Mouse (Mus musculus): ENCODE results near the gene Naa38.

The Naa38 gene

GRCm38 (mm10) chr11:69395235-69395633 lies at the start of gene Naa38, which contains the start of gene Cyb5d1:
Naa38 (plus strand) TSS chr11:69395487.
Cyb5d1 (minus strand) TSS chr11:69395631.
- peak; percentile 79 to 82 for DNase-seq (ENCODE audit: low spot score in 2 of 2)

GRCm38 (mm10) chr11:69346441-69346840 lies 48.8 kb upstream of the Naa38 start:
- DNase-seq (ENCODE audit: low spot score in 2 of 2), result no peak

GRCm38 (mm10) chr11:69356544-69356943 lies 38.7 kb upstream of the Naa38 start:
- no peak for DNase-seq (ENCODE audit: low spot score in 2 of 2)

- no peak for DNase-seq (ENCODE audit: low spot score in 2 of 2)
Measured at GRCm38 (mm10) chr11:69357690-69358089, 37.6 kb upstream of the Naa38 start.

- DNase-seq (ENCODE audit: low spot score in 2 of 2), result no peak
Measured at GRCm38 (mm10) chr11:69362021-69362420, 33.3 kb upstream of the Naa38 start.

GRCm38 (mm10) chr11:69362479-69362878 lies 32.8 kb upstream of the Naa38 start:
- DNase-seq (ENCODE audit: low spot score in 2 of 2), result no peak

- DNase-seq (ENCODE audit: low spot score in 2 of 2), result no peak
Measured at GRCm38 (mm10) chr11:69364376-69364775, 30.9 kb upstream of the Naa38 start.

- no peak for DNase-seq (ENCODE audit: low spot score in 2 of 2)
Measured at GRCm38 (mm10) chr11:69364910-69365309, 30.4 kb upstream of the Naa38 start.

- no peak for DNase-seq (ENCODE audit: low spot score in 2 of 2)
Measured at GRCm38 (mm10) chr11:69365722-69366121, 29.6 kb upstream of the Naa38 start.

GRCm38 (mm10) chr11:69366157-69366854 lies 29.0 kb upstream of the Naa38 start:
- peak; percentile 71 to 75 for DNase-seq (ENCODE audit: low spot score in 2 of 2)

- DNase-seq (ENCODE audit: low spot score in 2 of 2), result peak; percentile 30 to 41
Measured at GRCm38 (mm10) chr11:69366855-69367615, 28.3 kb upstream of the Naa38 start.

GRCm38 (mm10) chr11:69367616-69368355 lies 27.5 kb upstream of the Naa38 start:
- no peak for DNase-seq (ENCODE audit: low spot score in 2 of 2)

- DNase-seq (ENCODE audit: low spot score in 2 of 2), result peak; percentile 22 to 41
Measured at GRCm38 (mm10) chr11:69368356-69369214, 26.7 kb upstream of the Naa38 start.

- DNase-seq (ENCODE audit: low spot score in 2 of 2), result peak in 1 of 2 experiments; percentile 35
Measured at GRCm38 (mm10) chr11:69369215-69369989, 25.9 kb upstream of the Naa38 start, which contains the start of gene Chd3. Chd3 (minus strand) TSS chr11:69369406.

- no peak for DNase-seq (ENCODE audit: low spot score in 2 of 2)
Measured at GRCm38 (mm10) chr11:69369990-69370816, 25.1 kb upstream of the Naa38 start.

GRCm38 (mm10) chr11:69370817-69371215 lies 24.5 kb upstream of the Naa38 start:
- no peak for DNase-seq (ENCODE audit: low spot score in 2 of 2)

GRCm38 (mm10) chr11:69371601-69372000 lies 23.7 kb upstream of the Naa38 start:
- no peak for DNase-seq (ENCODE audit: low spot score in 2 of 2)

GRCm38 (mm10) chr11:69372056-69372779 lies 23.1 kb upstream of the Naa38 start:
- no peak for DNase-seq (ENCODE audit: low spot score in 2 of 2)

GRCm38 (mm10) chr11:69372780-69373170 lies 22.5 kb upstream of the Naa38 start:
- no peak for DNase-seq (ENCODE audit: low spot score in 2 of 2)

All from thymus, postnatal 10 days (tissue).